Mouse (Mus musculus) bone marrow macrophage, adult 2 months (primary cell): ENCODE measurements at regions not wholly inside any gene's neighbourhood (a gene's known extent, or its start where the extent isn't known, plus 50 kb on each side); places are given as distances from the start of the nearest gene placed in this dataset.

ENCODE experiments used
- CTCF ChIP-seq: IDR thresholded peaks from 2 replicates; pipeline ENCODE4 v1.5.1; 2012; ENCODE audit warnings: low read depth, mild to moderate bottlenecking, low read length, moderate library complexity
- POLR2A ChIP-seq: IDR thresholded peaks from 2 replicates; pipeline ENCODE4 v1.6.1; 2012; ENCODE audit warnings: mild to moderate bottlenecking, low read depth, low read length, borderline replicate concordance

DNA sequence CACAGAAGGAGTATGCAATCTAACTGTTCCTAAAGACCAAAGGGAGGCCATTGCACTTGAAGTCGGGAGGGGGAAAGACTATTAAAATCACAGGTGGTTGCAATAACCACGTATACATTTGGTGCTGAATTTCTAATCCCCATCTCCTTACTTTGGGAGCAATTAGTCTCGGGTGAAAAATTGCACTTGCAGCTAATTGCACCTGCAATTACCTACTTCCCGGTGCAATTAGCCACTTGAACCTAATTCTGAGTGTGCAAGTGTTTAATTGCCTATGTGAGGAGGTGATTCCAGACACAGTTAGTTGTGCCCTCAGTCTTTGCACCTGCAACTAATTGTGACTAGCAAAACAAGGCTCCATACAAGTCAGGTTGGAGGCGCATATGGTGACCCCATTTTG lies 442.1 kb upstream of the Smim15 start:
- no peak for TF ChIP-seq POLR2A
- no peak for TF ChIP-seq CTCF
